Mouse (Mus musculus) CD8-positive naive resting alpha-beta T cell, adult 57 days (primary cell): ENCODE data around the gene Plxnd1. TPM values are rescaled to one million over a fixed set of nuclear protein-coding genes. Genes with fewer than 3 reads are reported as not detected.

Source experiments
- total RNA-seq: library from RNA; stranded (reverse); gene quantifications from one replicate; pipeline ENCODE4 v1.2.4, GENCODE M21; 2023

The Plxnd1 gene
- 13.2 TPM for total RNA-seq

DNA sequence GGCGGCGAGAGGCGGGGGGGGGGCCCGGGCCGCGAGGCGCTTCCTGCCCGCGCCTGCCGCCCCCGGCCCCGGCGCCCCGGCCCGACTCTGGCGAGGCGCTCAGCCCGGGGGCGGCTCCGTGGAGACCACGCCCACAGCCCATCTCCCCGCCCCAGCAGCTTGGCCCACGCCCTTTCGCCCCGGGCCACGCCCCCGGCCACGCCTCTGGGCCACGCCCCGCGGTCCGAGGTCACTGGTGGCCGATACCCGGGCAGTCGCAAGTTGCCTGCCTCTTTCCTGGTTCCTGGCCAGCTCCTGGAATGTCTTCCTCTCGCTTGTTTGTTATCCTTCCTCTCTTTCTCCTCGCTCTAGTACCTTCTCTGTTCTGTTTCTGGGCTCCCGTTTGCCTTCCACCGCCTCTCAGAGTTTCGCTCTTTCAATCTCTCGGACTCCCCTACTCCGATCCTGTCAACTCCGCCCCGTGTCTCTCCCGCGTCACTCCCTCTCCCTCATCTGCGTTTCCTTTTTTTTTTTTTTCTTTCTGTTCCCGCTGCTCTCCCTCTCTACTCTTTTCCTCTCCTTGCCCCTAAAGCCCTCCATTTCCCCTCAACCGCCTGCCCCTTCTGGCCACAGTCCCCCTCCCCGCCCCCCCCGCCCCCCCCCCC lies at the start of gene Plxnd1:
Plxnd1 (minus strand) TSS at position 129 of the 644 bp plus-strand sequence.

DNA sequence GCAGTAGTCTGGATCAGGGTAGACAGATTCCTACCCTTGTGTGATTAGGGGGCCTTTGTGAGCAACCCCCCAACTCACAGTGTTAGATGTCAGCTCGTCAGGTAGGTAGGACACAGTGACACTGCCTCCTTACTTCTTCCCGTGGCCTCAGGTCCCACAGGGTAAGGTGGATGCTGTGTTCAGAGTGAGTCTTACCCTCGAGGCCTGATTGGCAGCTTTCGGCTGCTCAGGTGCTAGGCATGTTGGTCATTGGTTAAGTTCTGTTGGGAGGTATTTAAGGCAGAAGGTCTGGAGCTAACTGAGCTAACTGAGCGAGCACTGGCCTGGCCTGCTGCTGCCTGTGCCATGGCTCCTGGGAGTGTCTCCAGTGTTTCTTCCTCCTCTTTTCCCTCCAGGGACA lies 50.2 kb downstream of the Plxnd1 start, which contains the start of gene H1foo:
H1foo (plus strand) TSS at position 301 of the 400 bp plus-strand sequence.

DNA sequence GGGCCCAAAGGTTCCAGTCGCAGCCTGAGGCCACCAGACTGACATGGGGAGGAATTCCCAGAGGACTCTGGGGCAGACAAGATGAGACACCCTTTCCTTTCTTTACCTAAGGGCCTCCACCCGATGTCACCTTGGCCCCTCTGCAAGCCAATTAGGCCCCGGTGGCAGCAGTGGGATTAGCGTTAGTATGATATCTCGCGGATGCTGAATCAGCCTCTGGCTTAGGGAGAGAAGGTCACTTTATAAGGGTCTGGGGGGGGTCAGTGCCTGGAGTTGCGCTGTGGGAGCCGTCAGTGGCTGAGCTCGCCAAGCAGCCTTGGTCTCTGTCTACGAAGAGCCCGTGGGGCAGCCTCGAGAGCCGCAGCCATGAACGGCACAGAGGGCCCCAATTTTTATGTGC lies 63.2 kb downstream of the Plxnd1 start, which contains the start of gene Rho:
Rho (plus strand) TSS at position 110 of the 400 bp plus-strand sequence.

Other genes starting within 250 kb of the Plxnd1 start
- gene Tmem40, start 232.6 kb downstream of the Plxnd1 start, total RNA-seq: not detected
- gene Cand2, start 220.5 kb downstream of the Plxnd1 start, total RNA-seq: 5.6 TPM
- 3,642 TPM for gene Rpl32, start 186.3 kb downstream of the Plxnd1 start, total RNA-seq
- gene Efcab12, start 156.6 kb downstream of the Plxnd1 start, total RNA-seq: 0.52 TPM
- gene Mbd4, start 141.6 kb downstream of the Plxnd1 start, total RNA-seq: 8.5 TPM
- gene Ift122, start 141.5 kb downstream of the Plxnd1 start, total RNA-seq: 2.8 TPM
- gene Rho, start 63.3 kb downstream of the Plxnd1 start, total RNA-seq: not detected
- not detected for gene H1foo, start 50.1 kb downstream of the Plxnd1 start, total RNA-seq
- gene Tmcc1, start 198.5 kb upstream of the Plxnd1 start, total RNA-seq: 28.9 TPM
- 99.7 TPM for gene Washc2, start 213.0 kb upstream of the Plxnd1 start, total RNA-seq